Mouse (Mus musculus) frontal cortex, postnatal 25 days (tissue): ENCODE measurements around the gene Jarid2.

Experiments used
- DNase-seq, 2 experiments: peaks; one replicate each; pipeline ENCODE4 v3.0.0; 2022; ENCODE audit warnings: low spot score in 2 of 2

Gene Jarid2

DNA sequence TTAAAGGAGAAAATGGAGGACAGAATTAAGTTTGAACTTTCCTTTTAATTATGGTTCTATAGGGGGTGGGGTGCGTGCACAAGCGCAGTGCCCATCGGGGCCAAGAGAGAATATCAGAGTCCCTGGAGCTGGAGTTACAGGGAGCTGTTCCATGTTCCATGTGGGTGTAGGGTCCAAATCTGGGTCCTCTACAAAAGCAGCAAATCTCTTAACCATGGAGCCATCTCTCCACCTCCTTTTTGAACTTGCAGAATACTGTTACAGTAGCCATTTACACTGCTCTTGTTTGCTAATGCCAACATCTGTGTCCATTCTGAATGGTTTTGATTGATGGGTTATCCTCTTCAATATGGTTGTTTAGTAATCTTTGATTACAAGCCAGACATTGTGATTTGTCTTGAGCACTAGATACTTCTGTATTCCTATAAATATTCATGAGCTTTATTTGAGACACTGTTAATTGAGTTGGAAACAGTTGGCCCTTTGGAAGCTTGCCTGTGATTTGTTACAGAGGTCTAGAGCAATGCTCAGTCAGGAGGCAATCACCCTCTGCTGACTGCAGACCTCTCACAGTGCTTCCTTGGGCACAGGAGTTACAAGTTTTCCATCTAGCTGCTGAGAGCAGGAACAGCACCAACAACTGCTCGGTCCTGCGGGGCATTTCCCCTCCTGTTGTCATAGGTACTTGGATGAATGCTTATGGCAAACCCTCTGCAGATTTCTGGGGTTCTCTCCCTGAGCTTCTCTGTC lies 231.4 kb downstream of the Jarid2 start:
- DNase-seq = no peak
